Mouse (Mus musculus) forebrain, postnatal 0 days (tissue): ENCODE measurements around the gene Bnc1. TPM values are rescaled to one million over a fixed set of nuclear protein-coding genes. Genes with fewer than 3 reads are reported as not detected.

Experiments used
- ATAC-seq: fragments of 200-750 bp; cut with Nextera tagmentation; 2 replicates; pipeline ENCODE4 v1.8.0; 2017; ENCODE audit warnings: mild to moderate bottlenecking, moderate library complexity
- DNase-seq: peaks from one replicate; pipeline ENCODE4 v3.0.0-alpha.2; 2015
- H3K27ac ChIP-seq: fragments of 300-500 bp; sonication (generic); 2 replicates; pipeline ENCODE4 v1.5.1; 2014; ENCODE audit warnings: low read depth, mild to moderate bottlenecking, antibody characterized with exemption, low read length, moderate library complexity, mixed read lengths
- H3K27me3 ChIP-seq: fragments of 300-500 bp; sonication (generic); 2 replicates; pipeline ENCODE4 v1.6.1; 2014; ENCODE audit warnings: mild to moderate bottlenecking, low read length, mixed read lengths; ENCODE audit not compliant: insufficient read depth
- H3K36me3 ChIP-seq: fragments of 300-500 bp; sonication (generic); 2 replicates; pipeline ENCODE4 v1.6.1; 2014; ENCODE audit warnings: mild to moderate bottlenecking, moderate library complexity; ENCODE audit not compliant: insufficient read depth
- H3K4me1 ChIP-seq: fragments of 300-500 bp; sonication (generic); 2 replicates; pipeline ENCODE4 v1.6.1; 2014; ENCODE audit warnings: antibody characterized with exemption; ENCODE audit not compliant: insufficient read depth
- H3K4me2 ChIP-seq: fragments of 300-500 bp; sonication (generic); 2 replicates; pipeline ENCODE4 v1.6.1; 2014; ENCODE audit warnings: low read depth, mild to moderate bottlenecking, moderate library complexity
- H3K4me3 ChIP-seq: fragments of 300-500 bp; sonication (generic); 2 replicates; pipeline ENCODE4 v1.5.1; 2014; ENCODE audit warnings: low read depth, low read length, mixed read lengths
- H3K9ac ChIP-seq: fragments of 300-500 bp; sonication (generic); 2 replicates; pipeline ENCODE4 v1.6.1; 2014; ENCODE audit warnings: mild to moderate bottlenecking
- H3K9me3 ChIP-seq: fragments of 300-500 bp; sonication (generic); 2 replicates; pipeline ENCODE4 v1.6.1; 2016; ENCODE audit warnings: low read length
- CTCF ChIP-seq: sonication (generic); IDR thresholded peaks from 2 replicates; pipeline ENCODE4 v1.5.1; 2016; ENCODE audit warnings: antibody characterized with exemption, control low read depth, low read depth
- WGBS: fragments of 180-500 bp; shearing (Covaris S2); extraction: QIAGEN DNeasy Blood & Tissue Kit; methylation state at CpG from one replicate; pipeline ENCODE4 v1.1.7; 2014; 5-methylcytosine and 5-hydroxymethylcytosine counted together
- polyA plus RNA-seq: library from polyadenylated mRNA; unstranded; fragments of >200 nt; fragmentation: Nextera tagmentation; extraction: Ambion mirVana; gene quantifications from 2 replicates; pipeline ENCODE4 v1.2.1, GENCODE M21; 2015
- total RNA-seq: library from RNA; depleted of rRNA; stranded (reverse); fragments of >200 nt; gene quantifications from 2 replicates; pipeline ENCODE4 v1.2.3, GENCODE M21; 2014

The Bnc1 gene
- total and polyA plus RNA-seq, 2 experiments from 2014 or later, result not detected

DNA sequence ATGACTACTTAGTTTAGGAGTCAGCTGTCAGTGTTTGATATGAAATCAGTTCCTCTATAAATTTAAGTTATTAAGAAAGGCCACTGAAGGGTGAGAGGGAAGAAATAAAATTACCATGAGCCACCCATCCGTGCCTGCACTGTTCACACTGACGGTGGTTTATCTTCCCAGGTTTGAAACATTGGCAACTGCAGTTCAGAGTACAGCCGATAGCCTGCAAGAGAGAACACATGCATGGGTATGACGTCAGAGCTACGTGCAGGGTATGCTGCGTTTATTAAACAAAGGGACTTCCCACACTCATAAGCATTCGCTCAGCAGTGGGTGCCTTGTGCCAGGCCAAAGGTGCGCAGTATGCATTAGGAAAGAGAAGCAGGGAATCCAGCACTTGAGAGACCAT is 13.8 kb downstream of the Bnc1 start:
- TF ChIP-seq CTCF, result no peak
- Histone ChIP-seq H3K4me2 (no peak overlapping the region), H3K9ac (no peak overlapping the region), H3K4me3 (no peak overlapping the region), H3K36me3 (no peaks in the 10 kb centered on the region), H3K27me3 (no peaks in the 10 kb centered on the region), H3K9me3 (no peaks in the 10 kb centered on the region), H3K4me1 (no peaks in the 10 kb centered on the region), H3K27ac (no peak overlapping the region)
- DNase-seq (no peak), ATAC-seq (no peak)
- 74% methylated on average over 8 of the region's 8 CpGs for WGBS

DNA sequence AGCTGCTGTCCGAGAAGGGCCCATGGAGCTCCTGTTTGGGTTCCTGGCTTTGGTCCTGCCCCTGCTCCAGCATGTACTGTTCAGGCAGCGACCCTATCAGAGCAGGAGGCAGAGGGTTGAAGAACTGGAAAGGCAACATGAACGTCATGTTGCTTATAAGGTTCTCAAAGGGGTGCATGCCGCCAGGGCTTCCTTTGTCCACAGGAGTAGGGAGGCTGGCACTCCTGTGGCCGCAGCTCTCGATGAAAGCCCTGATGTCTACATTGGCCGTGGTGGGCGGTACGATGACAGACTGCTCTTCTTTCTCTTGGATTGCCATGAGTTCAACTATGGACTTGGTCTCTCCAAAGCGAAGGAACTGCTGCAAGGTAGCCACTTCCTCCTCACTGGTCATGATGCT is 17.5 kb downstream of the Bnc1 start:
- H3K9me3 ChIP-seq, result no peaks in the 10 kb centered on the region
- no peak for TF ChIP-seq CTCF
- no peak for ATAC-seq

DNA sequence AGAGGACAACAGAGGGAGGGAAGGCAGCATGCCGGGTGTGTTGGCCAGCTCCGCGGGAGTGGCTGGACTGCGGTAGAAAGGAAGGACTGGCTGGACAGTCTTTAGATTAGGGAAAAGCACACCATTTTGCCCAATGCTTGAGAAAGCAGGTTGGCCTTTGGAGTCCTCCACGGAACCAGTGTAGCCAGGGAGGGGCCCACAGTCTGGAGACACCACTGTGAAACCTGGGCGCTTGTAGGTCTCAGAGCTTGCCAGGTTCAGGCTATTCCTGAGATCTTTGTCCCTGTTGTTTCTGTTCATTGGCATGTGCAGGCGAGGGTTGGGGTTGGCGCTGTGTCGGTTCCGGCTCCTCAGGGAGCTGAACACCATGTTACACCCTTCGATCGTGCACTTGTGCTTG is 18.2 kb downstream of the Bnc1 start:
- Histone ChIP-seq H3K4me1 (no peaks in the 10 kb centered on the region), H3K27ac (no peak overlapping the region), H3K4me3 (no peak overlapping the region), H3K9ac (no peak overlapping the region), H3K9me3 (no peaks in the 10 kb centered on the region), H3K4me2 (no peak overlapping the region), H3K36me3 (no peaks in the 10 kb centered on the region), H3K27me3 (no peaks in the 10 kb centered on the region)
- ATAC-seq (no peak), DNase-seq (no peak)
- 95% methylated on average over 12 of the region's 12 CpGs for WGBS
- no peak for TF ChIP-seq CTCF

More for the DNA sequence above, 17.5 kb downstream of the Bnc1 start:
- Histone ChIP-seq H3K4me3 (no peak overlapping the region), H3K27ac (no peak overlapping the region), H3K27me3 (no peaks in the 10 kb centered on the region), H3K4me1 (no peaks in the 10 kb centered on the region), H3K4me2 (no peak overlapping the region), H3K9ac (no peak overlapping the region), H3K36me3 (no peaks in the 10 kb centered on the region)
- DNase-seq, result no peak
- 93% methylated on average over 10 of the region's 10 CpGs for WGBS

DNA sequence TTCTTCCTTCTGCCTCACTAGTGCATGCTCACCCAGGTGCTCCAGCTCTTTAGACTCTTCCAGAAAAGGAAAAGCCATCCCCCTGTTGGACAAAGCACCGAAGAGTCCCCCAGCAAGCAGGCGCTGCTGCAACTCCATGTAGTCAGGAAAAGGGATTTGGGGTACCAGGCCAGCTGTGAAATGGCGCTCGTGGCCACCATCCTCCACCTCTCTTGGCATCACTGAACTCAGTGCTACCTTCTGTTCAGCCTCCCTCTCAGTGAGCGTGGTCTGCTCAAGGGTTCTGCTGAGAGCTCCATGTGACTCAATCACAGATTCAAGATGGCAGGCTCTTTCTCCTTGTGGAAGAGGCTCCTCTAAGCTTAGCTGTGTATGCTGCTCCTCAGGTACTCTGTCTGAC is 18.8 kb downstream of the Bnc1 start:
- H3K9me3 ChIP-seq, result no peaks in the 10 kb centered on the region
- H3K4me3 ChIP-seq, result no peak overlapping the region
- H3K27ac ChIP-seq, result no peak overlapping the region
- DNase-seq, result no peak
- 93% methylated on average over 5 of the region's 5 CpGs for WGBS
- H3K9ac ChIP-seq, result no peak overlapping the region
- H3K36me3 ChIP-seq, result no peaks in the 10 kb centered on the region
- H3K4me1 ChIP-seq, result no peaks in the 10 kb centered on the region
- H3K27me3 ChIP-seq, result no peaks in the 10 kb centered on the region
- no peak for ATAC-seq
- no peak for TF ChIP-seq CTCF
- no peak overlapping the region for H3K4me2 ChIP-seq

DNA sequence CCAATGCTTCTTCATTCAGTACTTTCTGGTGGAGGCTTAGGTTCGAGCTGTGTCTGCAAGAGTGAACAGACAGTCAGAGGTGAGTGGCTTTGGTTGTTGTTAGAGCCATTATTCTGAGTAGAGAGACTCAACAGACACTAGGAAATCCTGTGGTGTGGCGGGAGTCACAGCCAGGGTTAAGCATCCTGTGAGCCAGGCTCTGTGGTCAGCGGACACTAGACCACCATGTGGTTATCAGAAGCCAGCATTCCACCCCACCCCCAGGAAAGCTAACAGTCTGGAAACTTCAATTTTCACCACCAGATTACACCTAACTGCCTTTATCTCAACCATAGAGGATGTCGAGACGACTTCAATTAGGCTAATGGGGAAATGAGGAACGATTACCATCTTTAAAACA is 23.1 kb downstream of the Bnc1 start:
- H3K4me3 ChIP-seq, result no peak overlapping the region
- H3K4me1 ChIP-seq, result no peaks in the 10 kb centered on the region
- WGBS, result 76% methylated on average over 6 of the region's 6 CpGs
- TF ChIP-seq CTCF, result no peak
- no peak for ATAC-seq
- no peaks in the 10 kb centered on the region for H3K36me3 ChIP-seq
- DNase-seq, result no peak
- no peak overlapping the region for H3K9ac ChIP-seq
- no peak overlapping the region for H3K27ac ChIP-seq
- H3K9me3 ChIP-seq, result no peaks in the 10 kb centered on the region
- no peak overlapping the region for H3K4me2 ChIP-seq
- H3K27me3 ChIP-seq, result no peaks in the 10 kb centered on the region

DNA sequence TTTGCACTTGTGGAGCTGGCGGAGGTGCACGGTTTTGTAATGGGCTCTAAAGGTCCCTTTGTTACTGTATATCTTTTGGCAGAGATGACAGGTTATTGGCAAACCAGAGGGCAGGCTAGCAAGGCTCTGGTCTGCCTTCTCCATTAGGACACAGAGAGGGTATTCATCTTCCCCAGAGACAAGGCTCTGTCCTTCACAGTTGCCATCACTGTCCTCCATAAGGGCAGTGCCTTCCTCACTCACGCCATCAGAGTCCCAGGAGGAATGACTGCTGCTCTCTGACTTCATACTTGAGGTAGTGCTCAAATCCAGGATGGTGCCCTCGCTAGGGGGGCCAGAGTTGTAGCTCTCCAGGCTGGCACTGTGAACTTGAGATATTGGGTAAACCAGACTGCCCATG is 23.6 kb downstream of the Bnc1 start:
- Histone ChIP-seq H3K4me2 (no peak overlapping the region), H3K4me3 (no peak overlapping the region), H3K27me3 (no peaks in the 10 kb centered on the region), H3K27ac (no peak overlapping the region), H3K9ac (no peak overlapping the region), H3K9me3 (no peaks in the 10 kb centered on the region), H3K4me1 (no peaks in the 10 kb centered on the region), H3K36me3 (no peaks in the 10 kb centered on the region)
- DNase-seq (no peak), ATAC-seq (no peak)
- TF ChIP-seq CTCF, result no peak
- 79% methylated on average over 4 of the region's 4 CpGs for WGBS

DNA sequence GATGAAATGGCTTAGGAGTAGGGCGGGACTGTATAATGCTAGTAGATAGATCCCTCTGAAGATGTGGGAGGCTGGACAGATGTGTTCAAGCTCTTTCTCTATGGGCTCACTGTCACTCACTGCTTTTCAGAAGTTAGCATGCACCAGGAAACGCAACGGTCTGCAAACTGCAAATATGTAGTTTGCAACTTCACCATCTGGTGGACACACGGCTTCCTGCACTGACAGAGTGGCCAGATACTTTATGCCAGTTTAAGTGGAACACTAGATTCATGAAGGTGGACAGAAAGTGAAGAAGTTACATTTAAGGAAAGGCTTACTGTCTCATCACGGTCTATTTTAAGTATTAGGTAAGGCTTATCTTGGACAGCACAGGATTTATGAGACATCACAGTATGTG is 25.9 kb downstream of the Bnc1 start:
- Histone ChIP-seq H3K27me3 (no peaks in the 10 kb centered on the region), H3K4me3 (no peak overlapping the region), H3K4me2 (no peak overlapping the region), H3K4me1 (no peaks in the 10 kb centered on the region), H3K9me3 (no peaks in the 10 kb centered on the region), H3K9ac (no peak overlapping the region), H3K36me3 (no peaks in the 10 kb centered on the region), H3K27ac (no peak overlapping the region)
- DNase-seq, result no peak
- peak; percentile 37 for TF ChIP-seq CTCF
- WGBS, result 85% methylated on average over 5 of the region's 5 CpGs
- no peak for ATAC-seq

DNA sequence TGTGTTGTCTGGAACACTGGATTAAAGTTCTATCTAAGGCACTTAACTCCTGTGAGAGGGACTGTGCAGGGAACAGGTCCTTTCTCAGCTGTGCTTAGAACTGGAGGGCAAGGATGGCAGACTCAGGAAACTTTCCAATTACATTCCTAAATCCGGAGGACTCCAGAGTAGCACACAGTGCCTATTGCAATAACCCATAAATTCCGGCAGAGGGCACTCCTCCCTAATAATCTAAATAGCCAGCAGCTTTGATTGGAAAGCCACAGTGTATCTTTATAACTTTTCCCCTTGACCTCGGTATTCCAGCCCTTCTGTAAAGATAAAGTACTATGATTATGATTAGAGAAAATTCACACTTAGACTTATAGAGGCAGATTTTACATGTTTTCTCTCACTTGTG is 32.4 kb downstream of the Bnc1 start:
- 3% methylated on average over 3 of the region's 3 CpGs for WGBS
- peak; percentile 88 for TF ChIP-seq CTCF

More for the DNA sequence above, 32.4 kb downstream of the Bnc1 start:
- peak; percentile 71; the same call in 1 of the 2 replicates for ATAC-seq
- peak; percentile 82 for DNase-seq
- Histone ChIP-seq H3K27me3 (no peaks in the 10 kb centered on the region), H3K4me1 (no peaks in the 10 kb centered on the region), H3K27ac (no peak overlapping the region), H3K9me3 (no peaks in the 10 kb centered on the region), H3K4me2 (no peak overlapping the region), H3K36me3 (no peaks in the 10 kb centered on the region), H3K9ac (no peak overlapping the region), H3K4me3 (no peak overlapping the region)
